Mouse (Mus musculus) left cerebral cortex, postnatal 25 days (tissue): ENCODE measurements around the gene Msmo1. TPM values are rescaled to one million over a fixed set of nuclear protein-coding genes. Genes with fewer than 3 reads are reported as not detected.
A peak's percentile ranks its signal among the peaks of the same experiment; 100 is the strongest.

ENCODE experiments used
- DNase-seq, 2 experiments: peaks; one replicate each; pipeline ENCODE4 v3.0.0; 2022; ENCODE audit warnings: low spot score in 2 of 2, mixed read lengths in 1 of 2
- intact Hi-C: fragments of 180-260 bp; cut with DNase I; formaldehyde crosslinking; loops from one replicate; pipeline ENCODE4 v1.15.1; 2025
- total RNA-seq, 2 experiments: library from RNA; stranded (reverse); gene quantifications; 2 replicates each; pipeline ENCODE4 v1.2.3; 2021

Msmo1 gene
- total RNA-seq = 10 to 100 TPM; 92.2 to 98.4 TPM

DNA sequence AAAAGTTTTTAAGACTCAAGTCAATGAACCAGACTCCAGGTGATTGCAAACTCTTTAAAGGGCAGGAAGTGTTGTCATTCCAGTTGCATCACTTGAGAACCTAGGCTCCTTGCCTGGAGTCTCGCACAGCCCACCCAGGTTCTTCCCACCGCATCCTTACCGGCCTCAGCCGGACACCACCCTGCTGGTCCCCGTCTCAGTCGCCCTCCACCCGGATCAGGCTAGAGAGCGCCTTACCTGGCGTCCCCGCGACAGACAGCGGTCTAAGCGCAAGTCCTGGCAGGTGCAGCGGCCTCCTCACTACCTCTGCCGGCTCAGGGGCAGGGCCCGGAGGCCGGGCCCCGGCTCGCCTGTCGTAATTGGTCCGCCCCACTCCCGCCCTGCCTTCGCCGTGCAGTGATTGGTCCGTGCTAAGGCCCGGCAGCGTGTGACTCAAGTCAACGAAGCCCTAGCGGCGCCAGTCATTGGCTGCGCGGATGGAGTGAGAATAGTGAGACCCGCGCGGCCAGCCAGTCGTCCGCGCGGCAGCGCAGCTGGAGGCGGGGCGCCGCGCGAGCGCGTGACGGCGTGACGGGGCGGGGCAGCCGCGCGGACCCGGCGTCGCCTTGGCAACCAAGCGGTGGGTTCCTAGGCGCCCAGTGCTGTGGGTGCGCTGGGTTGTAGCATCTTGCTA lies at the start of gene Msmo1:
Msmo1 (minus strand) TSS at position 522 of the 673 bp plus-strand sequence.
- intact Hi-C loops = loop anchor here (10.0 kb wide), 1 partner anchor 211 kb away; the partner anchor contains the start of gene Tmem192
- peak; percentile 98 to 99 for DNase-seq

GRCm38 (mm10) chr8:64781947-64782346 lies 48.4 kb upstream of the Msmo1 start:
- DNase-seq = no peak
- intact Hi-C loops = no loop called here

GRCm38 (mm10) chr8:64777925-64778324 lies 44.3 kb upstream of the Msmo1 start:
- intact Hi-C loops = no loop called here
- no peak for DNase-seq

- intact Hi-C loops = loop anchor here (5.0 kb wide), 1 partner anchor 73 kb away; no protein-coding TSS in a partner anchor
Measured at GRCm38 (mm10) chr8:64774136-64774535, 40.5 kb upstream of the Msmo1 start.

GRCm38 (mm10) chr8:64770814-64771213 lies 37.2 kb upstream of the Msmo1 start:
- DNase-seq = no peak
- intact Hi-C loops = loop anchor here (5.0 kb wide), 1 partner anchor 76 kb away; no protein-coding TSS in a partner anchor

More at GRCm38 (mm10) chr8:64774136-64774535, 40.5 kb upstream of the Msmo1 start:
- DNase-seq = no peak

DNA sequence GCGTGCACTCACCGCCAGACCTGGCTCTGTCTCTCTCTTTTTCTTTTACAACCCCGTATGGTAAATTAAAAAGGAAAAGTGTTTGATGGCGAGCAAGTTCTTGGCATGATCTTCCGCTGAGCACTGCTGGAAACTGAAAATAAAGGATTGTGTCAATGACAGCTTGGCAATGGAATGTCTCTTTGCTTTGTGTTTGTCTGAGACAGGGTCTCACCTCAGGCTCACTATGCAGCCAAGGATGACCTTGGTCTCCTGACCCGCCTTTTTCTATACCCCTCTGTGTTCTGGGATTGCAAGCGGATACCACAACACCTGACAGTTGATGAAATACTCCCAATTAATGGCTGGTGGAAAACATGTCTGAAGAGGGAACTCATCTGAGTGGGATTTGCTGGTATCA lies 36.0 kb upstream of the Msmo1 start:
- intact Hi-C loops = no loop called here
- DNase-seq = no peak

DNA sequence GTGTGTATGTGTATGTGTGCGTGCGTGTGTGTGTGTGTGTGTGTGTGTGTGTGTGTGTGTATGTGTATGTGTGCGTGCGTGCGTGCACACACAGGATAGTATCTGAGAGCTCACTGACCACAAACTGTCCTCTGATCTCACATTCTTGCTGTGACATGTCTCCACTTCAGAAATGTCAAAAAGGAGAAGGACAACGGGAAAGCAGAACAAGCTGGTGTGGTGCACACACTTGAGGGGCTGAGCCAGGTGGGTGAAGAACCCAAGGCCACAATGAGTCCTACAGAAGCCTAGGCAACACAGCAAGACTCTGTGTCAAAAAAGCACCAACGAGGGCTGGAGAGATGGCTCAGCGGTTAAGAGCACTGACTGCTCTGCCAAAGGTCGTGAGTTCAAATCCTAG lies 35.1 kb upstream of the Msmo1 start:
- intact Hi-C loops = no loop called here
- no peak for DNase-seq

GRCm38 (mm10) chr8:64767047-64767446 lies 33.5 kb upstream of the Msmo1 start:
- DNase-seq = no peak
- intact Hi-C loops = no loop called here

- no peak for DNase-seq
- intact Hi-C loops = no loop called here
Measured at GRCm38 (mm10) chr8:64764075-64764474, 30.5 kb upstream of the Msmo1 start.

DNA sequence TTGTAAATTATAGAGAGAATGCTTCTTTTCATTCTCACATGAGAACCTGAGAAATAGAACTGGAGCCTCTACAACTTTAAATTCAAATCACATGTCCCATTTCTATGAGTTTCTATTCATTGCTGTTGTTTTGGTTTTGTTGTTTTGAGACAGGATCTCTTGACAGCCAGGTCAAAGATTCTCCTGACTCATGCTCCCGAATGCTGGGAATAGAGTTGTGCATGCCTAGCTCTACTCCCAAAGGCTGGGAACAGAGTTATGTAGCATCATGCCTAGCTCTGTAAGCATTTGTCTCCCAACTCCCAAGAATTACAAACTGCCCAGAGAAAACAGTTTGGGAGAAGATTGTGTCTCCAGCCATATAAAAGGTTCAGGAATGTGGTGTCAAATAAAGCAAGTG lies 29.2 kb upstream of the Msmo1 start:
- intact Hi-C loops = no loop called here

DNA sequence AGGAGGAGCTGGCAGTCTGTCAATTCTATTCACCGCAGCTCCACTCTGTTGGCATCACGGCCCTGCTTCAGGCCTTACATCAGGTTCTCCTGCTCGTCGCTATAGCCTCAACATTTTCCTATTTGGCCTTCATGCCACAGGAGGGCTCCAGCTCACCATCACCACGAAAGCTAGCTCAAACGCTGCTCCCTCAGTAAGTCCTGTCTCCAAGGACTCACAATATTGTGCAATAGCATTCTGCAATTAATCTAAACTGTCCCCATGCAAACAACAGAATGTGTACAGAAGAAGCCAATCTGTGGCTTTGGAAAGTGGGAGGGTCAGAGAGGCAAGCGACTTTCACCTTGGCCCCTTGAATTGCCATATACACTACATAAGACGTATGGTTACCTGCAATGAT lies 27.8 kb upstream of the Msmo1 start:
- DNase-seq = peak in 1 of 2 experiments; percentile 55
- intact Hi-C loops = loop anchor here (2.0 kb wide), 1 partner anchor 179 kb away; no protein-coding TSS in a partner anchor

More for the DNA sequence above, 29.2 kb upstream of the Msmo1 start:
- no peak for DNase-seq

- intact Hi-C loops = no loop called here
- DNase-seq = no peak
Measured at GRCm38 (mm10) chr8:64757956-64758355, 24.4 kb upstream of the Msmo1 start.

GRCm38 (mm10) chr8:64746215-64747058 lies 12.8 kb upstream of the Msmo1 start:
- intact Hi-C loops = no loop called here
- DNase-seq = no peak

GRCm38 (mm10) chr8:64740547-64741211 lies 7.1 kb upstream of the Msmo1 start:
- DNase-seq = peak in 1 of 2 experiments; percentile 23
- intact Hi-C loops = no loop called here

DNA sequence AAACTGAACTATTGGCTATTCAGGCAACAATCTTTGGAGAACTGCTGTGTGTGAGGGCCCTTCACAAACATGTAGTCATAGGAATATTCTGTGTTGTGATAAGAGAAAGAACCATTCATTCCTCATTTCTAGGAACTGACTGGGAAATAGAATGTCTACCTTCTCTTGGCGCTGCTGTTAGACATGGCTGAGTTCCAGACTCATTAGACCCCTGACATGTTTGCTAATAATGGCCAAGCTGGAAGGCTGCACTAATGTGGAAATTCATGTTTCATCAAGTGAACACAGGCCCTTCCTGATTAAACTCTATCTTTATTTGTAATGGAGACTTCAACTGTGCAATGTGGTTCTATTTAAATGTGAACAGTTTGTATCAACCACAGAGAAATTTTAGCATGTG lies 5.3 kb upstream of the Msmo1 start:
- no peak for DNase-seq
- intact Hi-C loops = loop anchor here (10.0 kb wide), 1 partner anchor 206 kb away; the partner anchor contains the start of gene Tmem192

DNA sequence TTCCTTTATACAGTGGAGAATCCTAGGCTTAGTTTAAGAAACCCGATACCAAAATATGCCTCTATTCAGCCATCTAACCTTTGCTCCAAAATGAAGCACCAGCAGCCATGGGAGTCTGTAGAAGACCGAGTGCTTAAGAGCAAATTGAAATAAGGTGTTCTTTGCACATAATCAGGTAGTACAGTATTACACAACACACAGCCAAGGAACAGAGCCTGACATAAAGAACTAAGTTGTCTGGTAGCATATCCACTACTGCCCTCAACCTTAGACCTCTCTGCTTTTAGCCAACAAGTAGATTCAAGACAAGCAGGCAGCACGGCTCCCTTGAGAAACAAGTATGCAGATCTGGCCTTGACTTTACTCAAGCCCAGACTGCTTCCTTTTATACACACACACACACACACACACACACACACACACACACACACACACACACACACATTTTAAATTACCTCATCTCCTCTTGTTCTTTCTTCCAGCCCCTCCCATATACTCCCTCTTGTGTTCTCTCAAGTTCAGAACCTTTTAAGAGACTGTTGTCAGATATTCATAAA lies 3.3 kb upstream of the Msmo1 start:
- intact Hi-C loops = loop anchor here (10.0 kb wide), 1 partner anchor 208 kb away; the partner anchor contains the start of gene Tmem192

DNA sequence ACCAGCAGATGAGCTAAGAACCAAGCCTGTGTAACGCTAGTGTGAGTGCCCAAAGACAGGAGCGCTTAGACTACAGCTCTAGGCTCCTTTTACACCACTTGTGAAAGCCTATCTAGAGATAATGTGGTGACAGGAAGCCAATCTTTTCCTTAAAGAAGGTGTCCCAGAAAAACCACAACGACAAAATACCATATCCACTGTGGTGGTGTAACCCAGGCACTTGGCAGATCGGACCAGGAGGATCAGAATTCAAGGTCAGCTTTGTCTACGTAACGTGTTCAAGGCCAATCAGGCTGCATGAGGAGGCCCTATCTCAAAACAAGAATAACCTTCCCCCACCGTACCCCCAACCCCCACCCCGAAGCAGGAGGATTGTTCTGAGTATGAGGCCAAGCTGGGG lies 1.6 kb upstream of the Msmo1 start:
- intact Hi-C loops = loop anchor here (10.0 kb wide), 1 partner anchor 210 kb away; the partner anchor contains the start of gene Tmem192
- no peak for DNase-seq

More for the DNA sequence above, 3.3 kb upstream of the Msmo1 start:
- DNase-seq = no peak

- no peak for DNase-seq
- intact Hi-C loops = loop anchor here (10.0 kb wide), 1 partner anchor 212 kb away; the partner anchor contains the start of gene Tmem192
Measured at GRCm38 (mm10) chr8:64732596-64732995, 996 bp downstream of the Msmo1 start.

DNA sequence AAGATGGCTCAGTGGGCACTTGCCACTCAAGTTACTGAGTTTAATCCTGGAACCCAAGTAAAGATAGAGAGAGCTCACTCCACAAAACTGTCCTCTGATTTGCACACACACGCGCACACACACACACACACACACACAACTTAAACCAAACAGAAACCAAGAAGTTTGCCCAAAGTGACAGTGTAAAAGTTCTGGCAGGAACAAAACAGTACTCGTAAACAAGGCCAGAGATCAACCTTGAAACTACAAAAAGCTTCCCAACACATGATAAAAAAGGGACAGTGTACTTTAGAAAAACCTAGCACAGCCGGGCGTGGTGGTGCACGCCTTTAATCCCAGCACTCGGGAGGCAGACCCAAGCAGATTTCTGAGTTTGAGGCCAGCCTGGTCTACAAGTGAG lies 5.4 kb downstream of the Msmo1 start:
- intact Hi-C loops = no loop called here
- no peak for DNase-seq
